8 mouse cellular contexts compared by ENCODE assay signal in the genomic region with DNA sequence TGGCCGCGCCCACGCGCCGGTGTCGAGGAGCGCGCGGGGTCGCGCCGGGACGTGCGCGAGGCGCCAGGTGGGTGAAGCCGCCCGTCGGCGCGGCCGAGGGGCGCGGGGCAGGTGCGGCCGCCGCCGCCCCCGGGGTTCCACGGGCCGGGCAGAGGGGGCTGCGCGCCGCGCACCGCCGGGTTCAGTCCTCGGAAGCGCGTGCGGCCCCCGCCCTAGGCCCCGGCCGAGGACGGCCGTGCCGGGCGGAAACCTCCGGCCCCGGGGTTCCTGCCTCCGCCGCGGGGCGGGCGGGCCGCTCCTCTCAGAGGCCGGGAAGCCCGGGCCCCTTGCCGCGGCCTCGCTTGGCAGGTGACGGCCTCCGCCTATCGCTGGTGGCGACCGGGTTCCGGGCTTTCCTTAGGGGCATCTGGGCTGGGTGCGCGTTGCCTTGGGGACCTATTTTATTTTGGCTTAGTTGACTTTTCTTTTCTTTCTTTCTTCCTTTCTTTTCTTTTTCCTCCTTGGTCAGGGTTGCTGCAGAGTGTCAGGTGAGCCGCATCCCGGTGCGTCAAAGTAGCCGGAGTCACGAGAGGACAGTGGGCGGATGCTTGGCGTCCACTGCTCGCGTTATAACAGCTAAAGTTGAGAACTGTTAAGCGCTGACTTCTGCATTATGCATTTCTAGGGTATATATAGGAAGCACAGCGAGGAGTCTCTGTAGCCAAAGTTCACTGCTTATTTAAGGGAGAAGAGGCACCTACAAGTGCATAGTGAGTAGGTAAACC. TPM values are rescaled to one million over a fixed set of nuclear protein-coding genes. Genes with fewer than 3 reads are reported as not detected.
DNase-seq lines count a peak whose midpoint lies in the region; ATAC-seq and TF ChIP-seq lines count a peak whose summit lies in the region.

No protein-coding gene starts in this region.

- H3K27ac ChIP-seq in ES-Bruce4 (ENCODE audit: insufficient read depth, low read length): no peak overlapping the region
- peak overlapping the region; percentile 92 for H3K27ac ChIP-seq in brown adipose tissue, adult 24 weeks (replicated peaks; ENCODE audit: low read depth, low read length)

- intact Hi-C loops in heart, postnatal 10 days (cut with DNase I): no loop called here

- TF ChIP-seq CTCF in ES-Bruce4 (IDR thresholded peaks at IDR 0.05; ENCODE audit: low read depth, low read length): no peak

- peak overlapping the region; percentile 83 for H3K4me3 ChIP-seq in ES-Bruce4 (ENCODE audit: low read depth, low read length)
- peak overlapping the region; percentile 100 for H3K4me3 ChIP-seq in brown adipose tissue, adult 24 weeks (ENCODE audit: insufficient read depth, low read depth, low read length)

- no peaks in the 10 kb centered on the region for H3K27me3 ChIP-seq in ES-Bruce4 (ENCODE audit: control insufficient read depth, insufficient read depth, low read length, poor library complexity, severe bottlenecking)

- H3K36me3 ChIP-seq in ES-Bruce4 (ENCODE audit: control insufficient read depth, insufficient read depth, low read length, poor library complexity, severe bottlenecking): no peaks in the 10 kb centered on the region

- TF ChIP-seq POLR2A in ES-Bruce4 (IDR thresholded peaks at IDR 0.05; ENCODE audit: insufficient read depth, low read length): no peak

- H3K9ac ChIP-seq in ES-Bruce4 (ENCODE audit: low read depth, poor library complexity, severe bottlenecking): peak overlapping the region; percentile 92

- H3K9me3 ChIP-seq in ES-Bruce4 (replicated peaks; ENCODE audit: control insufficient read depth, insufficient read depth, low read length, poor library complexity, severe bottlenecking): no peaks in the 10 kb centered on the region

- no peak for TF ChIP-seq EP300 in ES-Bruce4 (IDR thresholded peaks at IDR 0.05; ENCODE audit: insufficient read depth, low read depth, low read length)

- ATAC-seq in erythroid progenitor cell, adult 5-6 weeks (replicated peaks; ENCODE audit: low FRiP score, poor library complexity, severe bottlenecking): peak; percentile 77

- no peaks in the 10 kb centered on the region for H3K4me1 ChIP-seq in ES-Bruce4 (ENCODE audit: control insufficient read depth, insufficient read depth, low read length)
- H3K4me1 ChIP-seq in brown adipose tissue, adult 24 weeks (ENCODE audit: control insufficient read depth, insufficient read depth, insufficient read length, low read length): no peaks in the 10 kb centered on the region; the same call in 1 of the 2 replicates

- DNase-seq in heart, postnatal 10 days: peak; percentile 66 to 67
- peak; percentile 21 to 38 for DNase-seq in layer of hippocampus, postnatal 25 days (ENCODE audit: extremely low spot score in 1 of 2, low spot score in 1 of 2)
- DNase-seq in lung, postnatal 4 days: peak; percentile 59 to 74
- DNase-seq in retina, postnatal 1 day: peak; percentile 51
- DNase-seq in thymus, postnatal 4 days: peak; percentile 78

RNA-seq across cellular contexts. Expression of a gene that starts 0.6 kb away (rescaled TPM):
- polyA plus RNA-seq in ES-Bruce4 (2011; ENCODE audit: insufficient read depth, insufficient read length, low read depth, missing spikeins): not detected in 2 replicates
- polyA plus RNA-seq in brown adipose tissue, adult 24 weeks (2012; ENCODE audit: insufficient read depth, insufficient read length, missing spikeins): not detected in 2 replicates
- not detected in 2 replicates for total RNA-seq in erythroid progenitor cell, adult 5-6 weeks (2015; ENCODE audit: low replicate concordance)
- not detected in 2 replicates for total RNA-seq in erythroid progenitor cell, adult 5-6 weeks (2017; ENCODE audit: low replicate concordance)
- total RNA-seq in heart, postnatal 10 days (2021): not detected
- total RNA-seq in layer of hippocampus, postnatal 25 days (2021): not detected

RNA-seq across cellular contexts. Expression of a gene that starts 0.9 kb away (rescaled TPM):
- 35.3 and 40.8 TPM in 2 replicates for polyA plus RNA-seq in ES-Bruce4 (2011; ENCODE audit: insufficient read depth, insufficient read length, low read depth, missing spikeins)
- polyA plus RNA-seq in brown adipose tissue, adult 24 weeks (2012; ENCODE audit: insufficient read depth, insufficient read length, missing spikeins): 20.5 and 25.3 TPM in 2 replicates
- total RNA-seq in erythroid progenitor cell, adult 5-6 weeks (2015; ENCODE audit: low replicate concordance): 49.5 and 71.7 TPM in 2 replicates
- total RNA-seq in erythroid progenitor cell, adult 5-6 weeks (2017; ENCODE audit: low replicate concordance): 49.2 and 64.0 TPM in 2 replicates
- 10 to 100 TPM; 47.0 to 47.3 TPM for total RNA-seq in heart, postnatal 10 days (2021)
- total RNA-seq in layer of hippocampus, postnatal 25 days (2021): 10 to 100 TPM; 78.3 to 82.6 TPM
